Mouse (Mus musculus): ENCODE data around the gene Ttc23.
A peak's percentile ranks its signal among the peaks of the same experiment; 100 is the strongest.

Ttc23 gene

DNA sequence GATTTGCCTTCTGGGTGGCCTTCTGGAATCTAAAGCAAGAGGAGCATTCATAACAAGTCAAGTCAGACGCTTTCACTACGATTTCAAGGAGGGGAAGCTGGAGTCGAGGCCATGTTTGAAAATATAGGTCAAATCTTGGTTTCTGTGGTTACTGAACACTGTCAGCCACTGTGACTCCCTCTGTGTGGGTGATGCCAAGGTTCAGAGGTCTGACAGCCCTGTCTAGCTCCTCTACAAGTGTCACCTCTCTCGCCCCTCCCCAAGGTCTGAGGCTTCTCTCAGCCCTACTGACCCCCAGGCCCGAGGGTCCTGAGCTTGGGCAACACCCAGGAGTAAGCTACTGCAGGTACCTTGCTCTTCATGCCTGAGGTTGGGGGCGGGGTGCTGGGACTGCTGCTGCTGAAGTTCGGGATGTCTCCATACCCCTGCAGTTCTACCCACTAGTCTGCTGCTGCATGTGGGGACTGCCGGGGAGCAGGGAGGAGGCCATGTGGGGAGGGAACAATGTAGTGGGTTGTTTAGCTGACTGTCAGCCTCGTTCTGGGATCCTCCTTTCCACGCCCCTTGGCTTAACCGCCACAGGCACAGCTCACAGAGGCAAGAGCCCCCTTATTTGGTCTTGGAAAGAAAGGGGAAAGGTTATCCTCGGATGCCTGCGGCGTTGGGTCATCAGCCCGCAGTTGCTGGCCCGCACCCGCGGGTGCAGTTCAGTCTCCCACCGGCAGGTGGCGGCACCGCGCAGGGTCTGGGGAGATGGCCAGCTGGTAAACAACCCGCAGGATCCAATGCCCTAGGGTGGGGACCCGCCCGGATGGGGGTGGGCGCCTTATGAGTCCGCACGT lies 156.0 kb downstream of the Ttc23 start:
- DNase-seq (ENCODE audit: low spot score) = peak; percentile 73

GRCm38 (mm10) chr7:67803857-67804215 lies 156.6 kb downstream of the Ttc23 start:
- no peak for DNase-seq (ENCODE audit: low spot score)
